Mouse (Mus musculus): ENCODE data around the gene Pax9.

The Pax9 gene

GRCm38 (mm10) chr12:56697011-56697740 lies 5.6 kb downstream of the Pax9 start:
- no peak for DNase-seq (ENCODE audit: low read depth, low spot score)

- no peak for DNase-seq (ENCODE audit: low read depth, low spot score)
These were observed 6.2 kb downstream of the Pax9 start for GRCm38 (mm10) chr12:56697785-56698184.

DNA sequence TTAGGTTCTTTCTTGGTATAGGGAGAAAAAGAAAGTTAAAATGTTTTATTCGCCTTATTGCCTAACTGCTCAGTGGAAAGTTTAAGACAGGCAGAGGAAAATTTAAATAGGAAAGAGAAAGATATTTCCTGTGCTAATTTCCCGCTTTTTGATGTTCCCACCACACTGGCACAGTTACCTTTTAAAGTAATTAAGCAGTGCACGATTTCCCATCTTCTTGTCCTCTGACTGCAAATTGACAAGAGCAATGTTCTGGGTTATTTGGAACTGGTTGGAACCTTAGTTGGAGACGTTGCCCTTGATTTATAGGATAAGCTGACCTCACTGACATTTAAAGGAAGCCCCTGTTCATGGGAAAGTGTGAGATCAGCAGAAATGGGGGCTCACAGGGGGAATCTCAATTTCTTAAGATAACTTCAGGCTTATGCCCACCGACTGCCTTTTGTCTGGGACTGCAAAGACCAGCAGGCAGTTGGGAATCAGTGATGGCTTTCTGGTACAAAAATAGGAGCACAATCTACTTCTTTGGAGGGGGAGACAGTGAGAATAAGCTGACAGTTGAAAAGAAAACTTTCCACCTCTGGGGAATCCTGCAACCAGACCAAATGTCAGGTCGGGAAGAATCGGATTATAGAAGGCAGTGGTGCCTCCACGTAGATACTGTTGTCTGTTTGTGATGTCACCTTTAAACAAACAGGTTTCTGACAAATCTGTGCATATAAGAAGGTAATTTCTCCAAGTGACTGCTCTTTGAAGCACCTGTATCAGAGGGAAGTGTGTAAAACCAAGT lies 6.8 kb downstream of the Pax9 start:
- no peak for DNase-seq (ENCODE audit: low read depth, low spot score)

GRCm38 (mm10) chr12:56699351-56699750 lies 7.8 kb downstream of the Pax9 start:
- DNase-seq (ENCODE audit: low read depth, low spot score), result no peak

GRCm38 (mm10) chr12:56699915-56700900 lies 8.6 kb downstream of the Pax9 start:
- DNase-seq (ENCODE audit: low read depth, low spot score), result no peak

DNA sequence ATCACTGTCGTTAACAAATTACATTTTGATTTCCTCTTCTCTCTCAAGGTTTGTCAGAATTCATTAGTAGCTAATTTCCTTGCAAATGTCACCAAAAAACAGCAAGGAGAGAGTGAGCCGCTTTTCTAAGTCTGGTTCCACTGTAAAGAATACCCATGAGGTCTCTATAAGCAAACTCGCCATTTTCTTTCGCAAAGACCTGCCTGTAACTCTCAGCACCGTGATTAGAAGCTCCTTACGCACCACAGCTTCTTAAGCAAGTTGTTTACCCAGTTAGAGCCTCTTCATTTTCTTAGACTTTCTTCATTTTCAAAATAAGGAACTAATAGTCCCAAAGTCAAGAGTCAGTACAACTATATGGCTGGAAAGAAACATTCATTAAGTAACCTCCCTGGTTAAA lies 9.4 kb downstream of the Pax9 start:
- DNase-seq (ENCODE audit: low read depth, low spot score), result no peak

DNA sequence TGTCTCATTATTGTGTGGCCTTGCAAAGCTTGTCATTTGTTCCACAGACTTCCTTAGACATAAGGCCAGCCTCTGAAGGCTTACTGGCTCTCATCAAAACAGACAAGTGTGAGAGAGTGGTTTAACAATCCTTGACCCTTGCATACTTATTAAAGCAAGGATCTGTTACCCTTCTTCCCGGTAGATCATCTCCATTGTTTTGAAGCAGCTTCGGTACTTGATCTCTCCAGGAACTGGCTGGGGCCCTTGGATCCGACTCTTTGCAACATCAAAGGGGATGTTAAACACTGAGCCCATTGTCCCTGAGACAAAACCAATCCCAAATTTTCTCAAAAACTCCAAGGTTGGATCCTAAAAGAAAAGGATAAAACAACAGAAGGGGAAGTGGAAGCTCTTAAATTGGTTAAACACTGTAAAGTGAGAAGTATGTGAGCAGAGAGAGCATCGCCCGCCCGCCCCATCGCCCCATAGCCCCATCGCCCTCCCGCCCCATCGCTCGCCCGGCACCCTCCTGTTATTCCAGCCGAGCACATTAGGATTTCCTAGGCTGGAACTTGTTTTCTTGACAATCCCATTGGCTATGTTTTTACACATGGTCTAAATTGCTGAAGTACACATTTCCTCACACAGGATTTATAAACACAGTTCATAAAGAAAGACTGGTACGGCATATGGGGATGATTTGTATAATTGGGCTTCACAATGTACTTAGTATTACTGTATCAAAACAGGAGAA lies 26.6 kb downstream of the Pax9 start:
- no peak for DNase-seq (ENCODE audit: low read depth, low spot score)

DNA sequence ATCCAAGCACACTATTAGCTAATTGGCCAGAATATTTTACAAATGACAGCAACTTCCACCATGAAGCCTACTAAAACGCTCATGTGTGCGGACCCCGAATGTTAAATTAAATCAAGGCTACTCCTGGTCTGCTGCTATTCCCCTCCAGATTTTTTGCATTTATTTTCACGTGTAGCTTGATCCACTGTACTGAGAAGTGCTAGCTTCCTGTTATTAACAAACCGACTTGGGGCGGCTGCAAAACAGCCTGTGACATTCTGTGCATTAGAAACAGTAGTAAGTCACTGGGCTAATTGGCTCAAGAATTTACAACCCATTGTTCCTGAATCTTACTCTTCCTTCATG lies 27.1 kb downstream of the Pax9 start:
- no peak for DNase-seq (ENCODE audit: low read depth, low spot score)

GRCm38 (mm10) chr12:56727631-56728030 lies 36.1 kb downstream of the Pax9 start:
- DNase-seq (ENCODE audit: low read depth, low spot score), result no peak

DNA sequence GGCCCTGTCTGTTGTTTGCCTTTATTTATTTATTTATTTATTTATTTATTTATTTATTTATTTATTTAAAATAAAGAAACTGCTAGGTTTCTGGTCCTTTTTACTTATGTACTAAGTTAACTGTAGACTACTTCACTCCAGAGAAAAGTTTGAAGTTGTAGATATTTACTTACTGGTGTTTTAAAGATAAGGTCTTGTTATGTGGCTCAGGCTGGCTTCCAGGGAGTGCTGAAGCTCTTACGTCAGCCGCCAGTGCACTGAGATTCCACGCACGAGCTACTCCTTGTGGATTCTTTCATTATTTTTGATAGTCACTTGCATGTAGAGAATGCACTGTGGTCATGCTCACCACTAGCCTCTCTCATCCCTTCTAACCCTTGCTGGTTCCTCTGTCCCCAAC lies 45.5 kb downstream of the Pax9 start:
- no peak for DNase-seq (ENCODE audit: low read depth, low spot score)
